Mouse (Mus musculus) stomach, embryonic 16.5 days (tissue): ENCODE measurements around the gene Aifm3. TPM values are rescaled to one million over a fixed set of nuclear protein-coding genes. Genes with fewer than 3 reads are reported as not detected.

Experiments
- ATAC-seq: fragments of 200-750 bp; cut with Nextera tagmentation; 2 replicates; pipeline ENCODE4 v1.8.0; 2017; ENCODE audit warnings: moderate number of reproducible peaks, moderate TSS enrichment; ENCODE audit not compliant: insufficient read depth, low FRiP score
- H3K27ac ChIP-seq: fragments of 300-500 bp; sonication (generic); 2 replicates; pipeline ENCODE4 v1.5.1; 2014; ENCODE audit warnings: low read length
- H3K27me3 ChIP-seq: fragments of 300-500 bp; sonication (generic); 2 replicates; pipeline ENCODE4 v1.6.1; 2014; ENCODE audit warnings: low read length, control low read depth, mixed read lengths; ENCODE audit not compliant: control insufficient read depth, insufficient read depth
- H3K36me3 ChIP-seq: fragments of 300-500 bp; sonication (generic); 2 replicates; pipeline ENCODE4 v1.6.1; 2014; ENCODE audit warnings: low read length; ENCODE audit not compliant: control insufficient read depth, insufficient read depth
- H3K4me1 ChIP-seq: fragments of 300-500 bp; sonication (generic); 2 replicates; pipeline ENCODE4 v1.6.1; 2014; ENCODE audit warnings: low read length, control low read depth, mixed read lengths; ENCODE audit not compliant: control insufficient read depth, insufficient read depth
- H3K4me2 ChIP-seq: fragments of 300-500 bp; sonication (generic); 2 replicates; pipeline ENCODE4 v1.6.1; 2014; ENCODE audit warnings: low read depth, low read length, mixed read lengths
- H3K4me3 ChIP-seq: fragments of 300-500 bp; sonication (generic); replicated peaks from 2 replicates; pipeline ENCODE4 v1.5.1; 2014; ENCODE audit warnings: mild to moderate bottlenecking, low read length
- H3K9ac ChIP-seq: fragments of 300-500 bp; sonication (generic); 2 replicates; pipeline ENCODE4 v1.6.1; 2014; ENCODE audit warnings: low read length
- H3K9me3 ChIP-seq: fragments of 300-500 bp; sonication (generic); replicated peaks from 2 replicates; pipeline ENCODE4 v1.6.1; 2016; ENCODE audit warnings: low read length, control low read depth; ENCODE audit not compliant: control insufficient read depth
- WGBS: fragments of 180-500 bp; shearing (Covaris S2); extraction: QIAGEN DNeasy Blood & Tissue Kit; methylation state at CpG from one replicate; pipeline ENCODE4 v1.1.7; 2014; 5-methylcytosine and 5-hydroxymethylcytosine counted together
- polyA plus RNA-seq: library from polyadenylated mRNA; unstranded; fragments of >200 nt; fragmentation: Nextera tagmentation; extraction: Ambion mirVana; gene quantifications from 2 replicates; pipeline ENCODE4 v1.2.1, GENCODE M21; 2015

Aifm3 gene
- polyA plus RNA-seq, 1 experiment from 2014 or later = 3.1 TPM

DNA sequence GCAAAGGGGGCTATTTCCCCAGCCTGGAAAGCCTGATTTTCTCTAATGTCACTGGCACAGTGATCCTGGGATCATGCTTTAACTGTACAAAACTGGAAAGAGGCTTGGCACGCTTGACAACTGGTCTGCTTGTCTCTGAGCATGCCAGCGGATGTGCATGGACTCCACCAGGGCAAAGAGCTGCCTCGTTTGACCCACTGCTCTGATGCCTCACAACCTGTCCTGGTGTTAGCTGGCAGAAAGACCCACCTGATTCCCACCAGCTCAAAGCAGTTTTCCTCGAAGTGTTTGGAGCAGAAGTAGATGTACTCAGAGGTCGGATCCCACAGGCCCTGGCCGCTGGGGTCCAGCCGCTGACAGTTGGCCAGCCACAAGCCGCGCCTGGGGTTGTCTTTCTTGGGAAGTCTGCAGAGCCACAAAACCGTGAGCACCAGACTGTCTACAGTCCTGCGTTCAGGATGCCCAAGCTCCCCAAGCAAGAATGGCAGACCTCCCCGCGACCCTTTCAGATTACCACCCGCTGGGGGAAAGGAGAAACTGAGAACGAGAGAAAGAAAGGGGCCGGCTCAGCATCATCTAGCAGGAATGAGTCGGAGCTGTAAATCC lies 40.7 kb downstream of the Aifm3 start:
- Histone ChIP-seq H3K36me3 (peaks cover 6% of the 10 kb centered on the region; the same call in 1 of the 2 replicates), H3K9me3 (no peaks in the 10 kb centered on the region), H3K4me1 (peaks cover 18% of the 10 kb centered on the region), H3K9ac (peak overlapping the region; percentile 85), H3K4me3 (peak overlapping the region; percentile 78), H3K27ac (peak overlapping the region; percentile 99), H3K4me2 (peak overlapping the region; percentile 89), H3K27me3 (no peaks in the 10 kb centered on the region)
- ATAC-seq = no peak
- WGBS = 12% methylated on average over 17 of the region's 17 CpGs

DNA sequence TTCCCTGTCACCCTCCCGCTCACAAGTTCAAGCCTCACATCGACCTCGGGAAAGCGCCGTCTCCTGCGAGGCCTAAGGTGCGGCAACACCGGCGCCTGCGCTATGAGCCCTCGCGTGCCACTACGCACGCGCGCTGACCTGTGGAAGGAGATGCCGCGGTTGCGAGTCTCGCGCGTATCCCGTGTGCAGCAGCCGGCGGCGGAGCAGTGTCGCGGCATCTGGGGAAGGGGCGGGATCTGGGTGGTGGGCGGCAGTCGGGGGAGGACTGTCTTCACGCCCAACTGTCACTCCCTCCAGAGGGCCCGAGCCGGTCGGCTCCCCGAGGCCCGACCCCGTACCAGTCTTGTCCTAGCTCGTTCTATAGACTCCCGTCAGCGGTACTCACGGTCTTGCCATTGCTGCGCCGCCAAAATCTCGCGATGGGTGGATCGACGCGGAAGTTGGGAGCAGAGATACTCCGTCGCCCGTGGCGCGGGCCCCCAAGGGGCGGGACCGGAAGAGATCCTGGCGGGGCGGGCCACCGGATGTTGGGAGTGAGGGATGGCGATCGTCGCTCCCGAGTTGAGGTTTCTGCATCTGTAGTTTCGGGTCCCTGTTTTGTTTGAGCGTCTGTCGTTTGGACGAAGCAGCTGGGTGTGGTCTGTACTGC lies 41.4 kb downstream of the Aifm3 start, which contains the start of gene Thap7:
Thap7 (minus strand) TSS at position 497 of the 649 bp plus-strand sequence.
- Histone ChIP-seq H3K36me3 (peaks cover 6% of the 10 kb centered on the region; the same call in 1 of the 2 replicates), H3K27me3 (no peaks in the 10 kb centered on the region), H3K4me2 (peak within 1 kb of the TSS; percentile 89), H3K4me1 (peaks cover 18% of the 10 kb centered on the region), H3K9me3 (no peaks in the 10 kb centered on the region), H3K27ac (peak within 1 kb of the TSS; percentile 99), H3K4me3 (peak within 1 kb of the TSS; percentile 78), H3K9ac (peak within 1 kb of the TSS; percentile 85)
- peak; percentile 96 for ATAC-seq
- WGBS = under 1% methylated on average over 67 of the region's 67 CpGs

DNA sequence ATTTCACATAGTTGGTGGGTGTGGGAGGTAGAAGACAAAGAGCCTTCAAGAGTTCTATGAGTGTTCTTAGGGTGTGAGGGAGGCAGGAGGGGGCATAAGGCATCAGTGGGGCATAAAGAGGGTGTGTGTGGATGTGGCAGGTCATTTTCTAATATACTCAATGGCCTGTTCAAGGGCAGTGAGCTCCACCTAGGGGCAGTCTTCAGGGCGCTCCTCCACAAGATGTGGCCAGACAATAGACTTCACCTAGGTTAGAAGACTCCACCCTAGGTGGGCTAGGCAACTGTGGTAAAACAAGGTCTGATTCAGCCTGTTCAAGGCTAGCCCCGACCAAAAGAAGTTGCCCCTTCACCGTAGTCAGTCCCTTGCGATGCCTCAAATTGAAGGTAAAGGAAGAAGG lies 42.9 kb downstream of the Aifm3 start:
- H3K4me3 ChIP-seq = no peak overlapping the region
- no peak for ATAC-seq
- 0 out of 2 replicates have a peak overlapping the region, but pooled peaks have one; percentile 85 for H3K9ac ChIP-seq
- no peaks in the 10 kb centered on the region for H3K27me3 ChIP-seq
- no peak overlapping the region for H3K4me2 ChIP-seq
- peaks cover 18% of the 10 kb centered on the region for H3K4me1 ChIP-seq
- no peaks in the 10 kb centered on the region for H3K9me3 ChIP-seq
- peaks cover 3% of the 10 kb centered on the region; the same call in 1 of the 2 replicates for H3K36me3 ChIP-seq
- H3K27ac ChIP-seq = no peak overlapping the region
- 61% methylated on average over 4 of the region's 4 CpGs for WGBS

DNA sequence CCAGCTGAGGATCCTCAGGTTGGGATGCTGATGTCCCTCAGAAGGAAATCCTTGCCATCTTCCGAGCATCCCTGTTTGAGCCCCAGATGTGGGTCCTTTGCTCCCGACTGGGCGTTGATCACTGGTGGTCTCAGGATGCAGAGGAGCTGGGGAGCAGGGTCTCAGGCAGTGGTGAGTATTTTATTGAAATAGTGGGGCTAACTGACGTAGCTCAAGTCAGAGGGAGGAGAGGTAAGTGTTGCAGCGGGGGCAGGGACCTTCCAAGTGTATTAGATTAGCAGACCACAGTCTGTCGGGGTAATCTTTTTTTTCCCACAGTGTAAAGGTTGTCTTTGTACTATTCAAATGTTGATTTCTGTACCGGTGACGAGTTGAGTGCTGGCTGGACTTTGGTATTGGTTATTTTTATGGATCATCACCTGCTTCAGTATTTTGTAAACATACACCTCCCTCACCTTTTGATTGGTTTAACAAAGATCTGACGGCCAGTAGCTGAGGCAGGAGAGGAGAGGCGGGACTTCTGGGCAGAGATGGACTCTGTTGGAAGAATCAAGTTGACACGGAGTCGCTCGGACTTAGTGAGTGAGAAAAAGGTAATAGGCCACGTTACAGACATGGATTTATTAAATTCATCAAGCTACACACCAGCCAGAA lies 43.4 kb downstream of the Aifm3 start:
- 68% methylated on average over 14 of the region's 14 CpGs for WGBS
- no peak for ATAC-seq
- H3K27me3 ChIP-seq = no peaks in the 10 kb centered on the region

DNA sequence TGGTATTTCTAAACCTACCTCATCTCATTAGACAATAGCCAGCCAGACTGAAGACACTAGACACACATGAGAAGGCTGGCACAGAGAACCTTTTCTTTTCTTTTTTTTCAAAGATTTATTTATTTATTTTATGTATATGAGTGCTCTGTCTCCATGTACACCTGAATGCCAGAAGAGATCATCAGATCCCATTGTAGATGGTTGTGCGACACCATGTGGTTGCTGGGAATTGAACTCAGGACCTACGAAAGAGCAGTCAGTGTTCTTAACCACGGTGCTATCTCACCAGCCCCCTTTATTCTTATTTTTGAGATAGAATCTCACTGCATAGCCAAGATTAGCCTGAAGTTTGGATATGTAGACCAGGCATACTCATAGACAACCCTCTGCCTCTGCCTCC lies 47.2 kb downstream of the Aifm3 start:
- WGBS = 86% methylated on average over 3 of the region's 3 CpGs
- no peaks in the 10 kb centered on the region; the same call in 1 of the 2 replicates for H3K27me3 ChIP-seq
- no peak overlapping the region for H3K9ac ChIP-seq
- H3K36me3 ChIP-seq = no peaks in the 10 kb centered on the region
- H3K4me1 ChIP-seq = peaks cover 4% of the 10 kb centered on the region
- no peaks in the 10 kb centered on the region for H3K9me3 ChIP-seq
- ATAC-seq = no peak
- no peak overlapping the region for H3K4me2 ChIP-seq
- H3K27ac ChIP-seq = no peak overlapping the region
- H3K4me3 ChIP-seq = no peak overlapping the region

More for the DNA sequence above, 43.4 kb downstream of the Aifm3 start:
- H3K9ac ChIP-seq = no peak overlapping the region
- H3K4me1 ChIP-seq = peaks cover 18% of the 10 kb centered on the region
- no peak overlapping the region for H3K4me3 ChIP-seq
- no peak overlapping the region for H3K27ac ChIP-seq
- H3K4me2 ChIP-seq = no peak overlapping the region
- H3K9me3 ChIP-seq = no peaks in the 10 kb centered on the region
- H3K36me3 ChIP-seq = no peaks in the 10 kb centered on the region

DNA sequence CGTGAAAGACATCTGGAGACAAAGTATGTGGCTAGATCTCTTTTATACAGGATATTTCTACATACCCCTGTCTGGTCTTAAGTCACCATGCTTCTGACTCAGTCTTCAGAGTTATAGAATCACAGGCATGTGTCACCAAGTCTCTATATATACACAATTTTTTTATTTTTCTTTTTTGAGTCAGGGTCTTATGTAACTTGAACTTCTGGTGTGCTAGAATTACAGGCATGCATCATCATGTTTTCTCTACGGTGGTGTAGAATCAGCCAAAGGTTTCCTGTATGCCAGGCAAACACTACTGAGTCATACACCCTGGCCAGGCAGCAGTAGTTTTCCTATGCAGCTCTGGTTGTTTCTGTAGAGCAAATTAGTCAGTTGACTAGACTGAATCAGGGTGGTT lies 53.2 kb downstream of the Aifm3 start:
- no peaks in the 10 kb centered on the region for H3K36me3 ChIP-seq
- no peak overlapping the region for H3K27ac ChIP-seq
- no peak for ATAC-seq
- H3K4me3 ChIP-seq = no peak overlapping the region
- H3K9ac ChIP-seq = no peak overlapping the region
- H3K9me3 ChIP-seq = no peaks in the 10 kb centered on the region
- no peaks in the 10 kb centered on the region for H3K4me1 ChIP-seq
- no peak overlapping the region for H3K4me2 ChIP-seq
- H3K27me3 ChIP-seq = no peaks in the 10 kb centered on the region; the same call in 1 of the 2 replicates
- 62% methylated on average over 2 of the region's 2 CpGs for WGBS

DNA sequence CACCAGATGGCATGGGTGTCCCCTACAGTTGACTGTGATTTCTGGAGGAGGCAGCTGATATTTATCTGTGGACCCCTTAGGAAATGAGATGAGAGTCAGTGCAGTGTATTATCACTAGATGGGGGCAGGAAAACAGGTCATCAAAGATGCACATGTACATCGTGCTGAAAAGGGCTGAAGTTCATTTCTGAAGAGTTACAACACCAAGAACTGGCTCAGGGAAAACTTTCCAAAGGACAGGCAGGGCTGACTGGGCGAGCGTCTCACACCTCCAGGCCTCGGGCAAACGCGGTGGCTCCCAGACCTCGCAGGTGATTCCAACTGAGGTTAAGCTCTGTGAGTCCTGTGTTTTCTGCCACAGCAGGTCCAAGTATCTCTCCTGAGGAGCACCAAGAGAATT lies 63.4 kb downstream of the Aifm3 start:
- no peak for ATAC-seq
- Histone ChIP-seq H3K36me3 (no peaks in the 10 kb centered on the region), H3K27ac (no peak overlapping the region), H3K9me3 (no peaks in the 10 kb centered on the region), H3K9ac (no peak overlapping the region), H3K4me3 (no peak overlapping the region), H3K4me1 (peaks cover 9% of the 10 kb centered on the region), H3K27me3 (no peaks in the 10 kb centered on the region), H3K4me2 (no peak overlapping the region)
- WGBS = 68% methylated on average over 7 of the region's 7 CpGs

DNA sequence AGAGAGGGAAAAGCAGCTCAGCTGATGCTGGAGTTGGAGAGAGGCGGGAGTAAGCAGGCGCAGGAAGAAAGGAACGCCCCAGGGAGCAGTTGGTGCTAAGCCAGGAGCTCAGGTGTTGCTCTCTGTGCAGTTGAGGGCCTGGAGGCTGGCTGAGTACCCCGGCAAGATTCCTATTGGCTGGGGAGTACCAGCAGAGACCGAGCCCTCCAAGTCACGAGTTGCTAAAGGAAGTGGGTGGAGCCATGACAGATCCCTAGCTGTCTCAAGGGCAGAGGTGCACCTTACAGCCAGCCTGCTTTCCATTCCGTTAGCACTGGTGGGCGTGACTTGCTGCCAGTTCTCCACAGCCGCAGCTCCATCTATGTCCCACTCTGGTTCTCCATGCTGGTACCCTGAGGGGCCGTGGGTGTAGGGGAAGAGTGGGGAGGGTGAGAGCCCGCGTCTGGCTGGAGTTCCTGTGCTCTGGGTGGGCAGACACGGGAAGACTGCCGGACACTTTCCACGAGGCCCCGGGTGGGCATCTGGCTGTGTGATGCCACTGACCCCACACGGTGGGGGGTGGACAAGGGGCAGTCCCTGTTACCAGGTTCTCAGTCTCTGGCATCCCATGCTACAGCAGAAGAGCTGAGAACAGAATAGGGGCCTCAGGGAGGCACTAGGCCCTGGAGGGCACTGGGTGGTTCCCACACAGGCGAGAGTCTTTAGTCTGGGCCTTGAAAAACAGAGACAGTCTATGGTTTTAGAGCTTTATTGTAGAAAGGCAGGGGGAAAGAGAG lies 64.7 kb downstream of the Aifm3 start:
- H3K4me3 ChIP-seq = peak overlapping the region; percentile 24; the same call in 1 of the 2 replicates
- H3K27ac ChIP-seq = peak overlapping the region; percentile 9; the same call in 1 of the 2 replicates
- H3K4me1 ChIP-seq = peaks cover 19% of the 10 kb centered on the region
- ATAC-seq = peak; percentile 92
- H3K9me3 ChIP-seq = no peaks in the 10 kb centered on the region
- 0 out of 2 replicates have a peak overlapping the region, but pooled peaks have one; percentile 21 for H3K9ac ChIP-seq
- H3K4me2 ChIP-seq = peak overlapping the region; percentile 45
- no peaks in the 10 kb centered on the region for H3K27me3 ChIP-seq
- no peaks in the 10 kb centered on the region for H3K36me3 ChIP-seq
- WGBS = 9% methylated on average over 18 of the region's 18 CpGs
